Mouse (Mus musculus): ENCODE measurements around the gene Tfcp2. TPM values are rescaled to one million over a fixed set of nuclear protein-coding genes. Genes with fewer than 3 reads are reported as not detected.

Gene Tfcp2
- polyA plus RNA-seq, 1 experiment, result 14.2 TPM

DNA sequence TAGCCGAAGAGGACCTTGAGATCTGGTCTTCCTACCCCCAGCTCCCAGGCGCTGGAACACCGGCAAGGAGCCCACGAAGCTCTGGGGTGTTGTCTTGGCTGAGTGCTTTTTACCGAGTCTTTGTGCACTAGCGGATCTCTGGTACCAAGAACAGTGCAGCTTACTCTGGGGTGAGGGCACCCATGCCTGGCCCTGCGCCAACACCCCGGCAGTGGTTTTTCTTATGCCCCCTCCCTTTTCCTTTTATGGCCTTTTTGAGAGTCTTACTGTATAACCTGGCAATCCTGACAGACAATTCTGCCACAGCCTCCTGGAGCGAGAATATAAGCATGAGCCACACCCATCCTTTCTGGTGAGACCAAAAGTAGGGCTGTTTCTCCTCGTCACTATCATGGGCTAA lies 73.5 kb downstream of the Tfcp2 start:
- Histone ChIP-seq H3K9ac (ENCODE audit: low read depth, poor library complexity, severe bottlenecking) (no peak overlapping the region), H3K4me3 (ENCODE audit: low read depth, low read length) (no peak overlapping the region), H3K27ac (ENCODE audit: insufficient read depth, low read length) (no peak overlapping the region), H3K27me3 (ENCODE audit: control insufficient read depth, insufficient read depth, low read length, poor library complexity, severe bottlenecking) (no peaks in the 10 kb centered on the region), H3K4me1 (ENCODE audit: control insufficient read depth, insufficient read depth, low read length) (peaks cover 7% of the 10 kb centered on the region), H3K36me3 (ENCODE audit: control insufficient read depth, insufficient read depth, low read length, poor library complexity, severe bottlenecking) (no peaks in the 10 kb centered on the region), H3K9me3 (replicated peaks; ENCODE audit: control insufficient read depth, insufficient read depth, low read length, poor library complexity, severe bottlenecking) (no peaks in the 10 kb centered on the region)
- TF ChIP-seq EP300 (IDR thresholded peaks at IDR 0.05; ENCODE audit: insufficient read depth, low read depth, low read length) (no peak), POLR2A (IDR thresholded peaks at IDR 0.05; ENCODE audit: insufficient read depth, low read length) (no peak), CTCF (IDR thresholded peaks at IDR 0.05; ENCODE audit: low read depth, low read length) (no peak)

DNA sequence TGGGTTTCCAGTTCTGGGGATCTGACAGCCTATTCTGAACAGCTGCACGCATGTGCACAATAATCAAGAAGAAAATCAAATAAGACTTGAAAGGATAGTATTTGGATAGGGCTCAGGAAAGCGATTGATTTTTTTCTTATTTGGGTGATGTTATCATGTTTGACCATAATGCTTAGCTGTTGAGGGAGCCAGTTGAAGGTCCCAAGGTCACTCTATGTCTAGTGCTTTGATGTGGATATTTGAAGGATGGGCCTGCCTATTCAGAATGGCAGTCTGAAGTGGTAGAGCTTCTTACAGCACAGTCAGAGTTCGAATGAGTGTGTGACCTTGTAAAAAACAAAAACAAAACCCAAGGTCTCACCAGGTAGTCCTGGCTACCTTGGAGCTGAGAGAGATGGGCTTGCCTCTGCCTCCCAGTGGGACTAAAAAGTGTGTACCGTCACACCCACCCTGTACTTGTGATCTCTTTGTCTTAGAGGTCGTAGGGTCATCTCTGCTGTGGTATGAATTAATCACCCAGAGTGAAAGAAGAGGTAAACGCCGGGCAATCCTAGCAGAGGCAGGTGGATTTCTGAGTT lies 77.8 kb downstream of the Tfcp2 start:
- TF ChIP-seq POLR2A (IDR thresholded peaks at IDR 0.05; ENCODE audit: insufficient read depth, low read length) (no peak), EP300 (IDR thresholded peaks at IDR 0.05; ENCODE audit: insufficient read depth, low read depth, low read length) (peak; percentile 79)
- H3K4me3 ChIP-seq (ENCODE audit: low read depth, low read length), result no peak overlapping the region
- H3K36me3 ChIP-seq (ENCODE audit: control insufficient read depth, insufficient read depth, low read length, poor library complexity, severe bottlenecking), result no peaks in the 10 kb centered on the region
- no peak overlapping the region for H3K9ac ChIP-seq (ENCODE audit: low read depth, poor library complexity, severe bottlenecking)
- no peaks in the 10 kb centered on the region for H3K9me3 ChIP-seq (replicated peaks; ENCODE audit: control insufficient read depth, insufficient read depth, low read length, poor library complexity, severe bottlenecking)
- H3K4me1 ChIP-seq (ENCODE audit: control insufficient read depth, insufficient read depth, low read length), result peaks cover 7% of the 10 kb centered on the region
- H3K27me3 ChIP-seq (ENCODE audit: control insufficient read depth, insufficient read depth, low read length, poor library complexity, severe bottlenecking), result no peaks in the 10 kb centered on the region
- H3K27ac ChIP-seq (ENCODE audit: insufficient read depth, low read length), result peak overlapping the region; percentile 54; the same call in 1 of the 2 replicates

DNA sequence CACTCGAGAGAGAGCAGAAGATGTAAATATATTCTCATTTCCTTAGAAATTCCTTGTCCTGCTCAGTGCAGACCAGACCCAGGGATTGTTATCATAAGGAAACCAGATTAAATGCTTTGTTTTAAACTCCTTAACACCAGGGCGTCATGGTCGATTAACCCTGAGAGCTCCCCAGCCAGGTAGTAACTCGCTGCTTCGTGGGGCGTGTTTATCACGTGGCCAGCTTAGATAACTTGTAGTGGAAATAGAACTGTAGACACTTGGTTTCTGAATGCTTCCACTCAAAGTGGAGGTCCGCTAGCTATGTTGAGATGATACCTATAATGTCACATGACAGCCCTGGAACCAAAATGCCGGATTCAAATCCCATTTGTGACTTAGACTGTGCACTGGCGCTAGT lies 81.8 kb downstream of the Tfcp2 start:
- Histone ChIP-seq H3K36me3 (ENCODE audit: control insufficient read depth, insufficient read depth, low read length, poor library complexity, severe bottlenecking) (no peaks in the 10 kb centered on the region), H3K27ac (ENCODE audit: insufficient read depth, low read length) (no peak overlapping the region), H3K4me3 (ENCODE audit: low read depth, low read length) (no peak overlapping the region), H3K9ac (ENCODE audit: low read depth, poor library complexity, severe bottlenecking) (no peak overlapping the region), H3K4me1 (ENCODE audit: control insufficient read depth, insufficient read depth, low read length) (peaks cover 5% of the 10 kb centered on the region), H3K27me3 (ENCODE audit: control insufficient read depth, insufficient read depth, low read length, poor library complexity, severe bottlenecking) (no peaks in the 10 kb centered on the region), H3K9me3 (replicated peaks; ENCODE audit: control insufficient read depth, insufficient read depth, low read length, poor library complexity, severe bottlenecking) (no peaks in the 10 kb centered on the region)
- TF ChIP-seq CTCF (IDR thresholded peaks at IDR 0.05; ENCODE audit: low read depth, low read length) (no peak), EP300 (IDR thresholded peaks at IDR 0.05; ENCODE audit: insufficient read depth, low read depth, low read length) (no peak), POLR2A (IDR thresholded peaks at IDR 0.05; ENCODE audit: insufficient read depth, low read length) (no peak)

DNA sequence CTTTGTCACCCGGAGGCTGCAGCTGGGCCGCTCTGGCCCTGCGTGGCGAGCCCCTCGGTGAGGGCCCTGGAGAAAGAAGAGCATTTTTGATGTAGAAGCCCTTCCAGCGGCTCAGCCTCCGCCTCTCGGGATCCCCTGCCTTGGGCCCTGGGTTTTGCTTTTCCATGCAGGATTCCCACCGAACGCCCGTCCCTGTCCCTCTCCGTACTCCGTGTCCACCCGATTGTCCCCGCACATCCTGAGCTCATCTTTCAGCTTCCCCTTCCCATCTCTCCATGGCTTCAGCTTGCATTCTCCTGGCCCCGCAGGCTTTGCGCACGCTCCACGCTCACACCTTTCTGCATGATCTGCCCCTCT lies 82.6 kb downstream of the Tfcp2 start:
- H3K4me1 ChIP-seq (ENCODE audit: control insufficient read depth, insufficient read depth, low read length), result peaks cover 2% of the 10 kb centered on the region
- H3K36me3 ChIP-seq (ENCODE audit: control insufficient read depth, insufficient read depth, low read length, poor library complexity, severe bottlenecking), result no peaks in the 10 kb centered on the region
- H3K9ac ChIP-seq (ENCODE audit: low read depth, poor library complexity, severe bottlenecking), result peak overlapping the region; percentile 67
- H3K4me3 ChIP-seq (ENCODE audit: low read depth, low read length), result peak overlapping the region; percentile 72
- H3K27me3 ChIP-seq (ENCODE audit: control insufficient read depth, insufficient read depth, low read length, poor library complexity, severe bottlenecking), result no peaks in the 10 kb centered on the region
- no peaks in the 10 kb centered on the region for H3K9me3 ChIP-seq (replicated peaks; ENCODE audit: control insufficient read depth, insufficient read depth, low read length, poor library complexity, severe bottlenecking)
- no peak overlapping the region for H3K27ac ChIP-seq (ENCODE audit: insufficient read depth, low read length)
- TF ChIP-seq EP300 (IDR thresholded peaks at IDR 0.05; ENCODE audit: insufficient read depth, low read depth, low read length) (no peak), CTCF (IDR thresholded peaks at IDR 0.05; ENCODE audit: low read depth, low read length) (no peak), POLR2A (IDR thresholded peaks at IDR 0.05; ENCODE audit: insufficient read depth, low read length) (no peak)

DNA sequence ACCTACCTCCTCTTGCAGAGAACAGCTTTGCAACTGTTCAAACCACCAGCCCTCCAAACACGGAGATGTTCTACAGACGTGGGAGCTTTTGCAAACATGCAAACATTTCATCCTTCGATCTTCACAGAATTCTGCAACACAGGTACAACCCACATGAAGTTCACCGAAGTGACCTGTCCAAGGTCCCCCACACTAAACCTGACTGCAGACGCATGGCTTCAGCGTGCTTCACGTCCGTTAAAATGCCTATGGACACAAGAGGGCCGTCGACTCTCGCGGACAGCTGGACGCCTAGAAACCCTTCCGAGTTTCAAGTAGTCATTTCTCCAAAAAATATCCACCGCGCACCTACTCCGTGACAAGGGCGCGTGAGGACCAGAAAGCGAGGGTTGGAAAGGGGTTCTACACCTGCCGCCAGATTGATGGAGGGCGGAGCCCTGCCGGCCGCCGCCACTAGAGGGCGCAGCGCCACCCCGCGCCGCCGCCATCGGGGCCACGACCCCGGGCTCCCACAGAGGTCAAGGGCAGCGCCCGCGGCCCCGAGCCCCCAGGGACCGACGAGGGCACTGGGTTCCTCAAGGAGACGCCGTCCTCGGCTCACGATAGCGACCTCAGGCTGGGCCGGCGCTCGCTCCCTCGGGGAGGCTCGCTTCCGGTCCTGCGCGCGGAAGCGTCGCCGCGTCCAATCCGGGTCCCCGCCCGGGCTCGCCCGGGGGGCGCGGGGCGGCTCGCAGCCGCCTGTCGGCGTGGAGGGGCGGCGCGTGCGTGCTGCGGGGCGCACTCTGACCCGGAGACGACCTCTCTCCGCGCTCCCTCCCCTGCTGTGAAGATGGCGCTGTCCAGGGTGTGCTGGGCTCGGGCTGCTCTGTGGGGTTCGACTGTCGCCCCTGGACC lies 83.3 kb downstream of the Tfcp2 start, which contains the start of gene Letmd1:
TSS of gene Letmd1 (plus strand) at position 729 of the 894 bp plus-strand sequence.
- H3K9me3 ChIP-seq (replicated peaks; ENCODE audit: control insufficient read depth, insufficient read depth, low read length, poor library complexity, severe bottlenecking), result no peaks in the 10 kb centered on the region
- no peak for TF ChIP-seq POLR2A (IDR thresholded peaks at IDR 0.05; ENCODE audit: insufficient read depth, low read length)
- TF ChIP-seq EP300 (IDR thresholded peaks at IDR 0.05; ENCODE audit: insufficient read depth, low read depth, low read length), result 0 out of 2 replicates have a peak, but pooled peaks have one; percentile 0
- peak; percentile 61 for TF ChIP-seq CTCF (IDR thresholded peaks at IDR 0.05; ENCODE audit: low read depth, low read length)
- H3K27ac ChIP-seq (ENCODE audit: insufficient read depth, low read length), result no peak within 1 kb of the TSS
- H3K36me3 ChIP-seq (ENCODE audit: control insufficient read depth, insufficient read depth, low read length, poor library complexity, severe bottlenecking), result no peaks in the 10 kb centered on the region
- peak within 1 kb of the TSS; percentile 72 for H3K4me3 ChIP-seq (ENCODE audit: low read depth, low read length)
- H3K4me1 ChIP-seq (ENCODE audit: control insufficient read depth, insufficient read depth, low read length), result peaks cover 2% of the 10 kb centered on the region
- H3K27me3 ChIP-seq (ENCODE audit: control insufficient read depth, insufficient read depth, low read length, poor library complexity, severe bottlenecking), result no peaks in the 10 kb centered on the region
- peak within 1 kb of the TSS; percentile 67 for H3K9ac ChIP-seq (ENCODE audit: low read depth, poor library complexity, severe bottlenecking)

DNA sequence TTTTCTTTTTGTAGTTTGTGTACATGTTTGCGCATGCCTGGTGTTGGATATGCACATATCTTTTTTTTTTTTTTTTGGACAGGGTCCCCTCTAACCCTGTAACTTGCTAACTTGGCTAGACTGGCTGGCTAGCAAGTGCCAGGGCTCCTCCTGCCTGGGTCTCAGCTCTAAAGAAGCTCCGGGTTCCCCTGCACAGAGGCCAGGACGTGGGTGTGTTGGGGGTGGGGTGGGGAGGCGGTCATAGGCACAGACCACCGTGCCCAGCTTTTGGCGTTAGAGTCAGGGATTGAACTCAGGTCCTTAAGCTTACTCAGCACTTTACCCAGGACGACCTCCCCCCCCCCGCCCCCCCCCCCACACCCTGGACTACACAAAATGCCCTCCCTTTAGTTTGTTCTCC lies 84.1 kb downstream of the Tfcp2 start:
- TF ChIP-seq EP300 (IDR thresholded peaks at IDR 0.05; ENCODE audit: insufficient read depth, low read depth, low read length) (no peak), CTCF (IDR thresholded peaks at IDR 0.05; ENCODE audit: low read depth, low read length) (no peak), POLR2A (IDR thresholded peaks at IDR 0.05; ENCODE audit: insufficient read depth, low read length) (no peak)
- no peaks in the 10 kb centered on the region for H3K4me1 ChIP-seq (ENCODE audit: control insufficient read depth, insufficient read depth, low read length)
- no peaks in the 10 kb centered on the region for H3K27me3 ChIP-seq (ENCODE audit: control insufficient read depth, insufficient read depth, low read length, poor library complexity, severe bottlenecking)
- no peaks in the 10 kb centered on the region for H3K9me3 ChIP-seq (replicated peaks; ENCODE audit: control insufficient read depth, insufficient read depth, low read length, poor library complexity, severe bottlenecking)
- no peaks in the 10 kb centered on the region for H3K36me3 ChIP-seq (ENCODE audit: control insufficient read depth, insufficient read depth, low read length, poor library complexity, severe bottlenecking)
- no peak overlapping the region for H3K27ac ChIP-seq (ENCODE audit: insufficient read depth, low read length)
- H3K9ac ChIP-seq (ENCODE audit: low read depth, poor library complexity, severe bottlenecking), result no peak overlapping the region
- peak overlapping the region; percentile 72; the same call in 1 of the 2 replicates for H3K4me3 ChIP-seq (ENCODE audit: low read depth, low read length)

All from ES-Bruce4 (cell line).